Mouse (Mus musculus) heart, adult 2 months (tissue): ENCODE data around the gene 4930402H24Rik.

ENCODE experiments used
- CTCF ChIP-seq: fragments of 200-600 bp; IDR thresholded peaks from 2 replicates; pipeline ENCODE4 v1.8.1; 2022; ENCODE audit warnings: antibody characterized with exemption, mild to moderate bottlenecking, moderate library complexity
- POLR2A ChIP-seq: fragments of 200-500 bp; IDR thresholded peaks from 2 replicates; pipeline ENCODE4 v1.6.1; 2011; ENCODE audit warnings: mild to moderate bottlenecking, low read depth, low read length, control low read depth; ENCODE audit not compliant: insufficient read depth

DNA sequence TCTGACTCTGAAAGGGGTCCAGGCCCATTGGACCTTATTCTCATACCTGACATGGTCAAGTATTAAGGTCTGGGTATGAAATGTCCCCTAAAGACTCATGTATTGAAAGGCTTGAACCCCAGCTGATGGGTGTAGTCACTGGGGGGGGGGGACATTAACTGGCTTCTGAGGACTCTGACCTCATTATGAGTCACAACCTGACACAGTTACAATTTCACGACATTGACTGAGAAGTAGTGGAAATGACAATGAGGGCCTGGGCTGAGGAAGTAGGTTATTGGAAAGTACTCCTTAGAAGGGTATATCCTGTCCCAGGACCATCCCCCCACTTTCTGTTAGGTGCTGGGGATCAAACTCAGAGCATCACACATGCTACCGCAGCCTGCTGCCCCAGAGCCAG lies 217.2 kb downstream of the 4930402H24Rik start:
- TF ChIP-seq POLR2A (no peak), CTCF (no peak)
